Mouse (Mus musculus) spleen, adult 18-20 months (tissue): ENCODE data around the gene Creb3l1.

Experiments used
- DNase-seq, 2 experiments: peaks; one replicate each; pipeline ENCODE4 v3.0.0; 2022; ENCODE audit warnings: mixed read lengths in 2 of 2

The Creb3l1 gene

DNA sequence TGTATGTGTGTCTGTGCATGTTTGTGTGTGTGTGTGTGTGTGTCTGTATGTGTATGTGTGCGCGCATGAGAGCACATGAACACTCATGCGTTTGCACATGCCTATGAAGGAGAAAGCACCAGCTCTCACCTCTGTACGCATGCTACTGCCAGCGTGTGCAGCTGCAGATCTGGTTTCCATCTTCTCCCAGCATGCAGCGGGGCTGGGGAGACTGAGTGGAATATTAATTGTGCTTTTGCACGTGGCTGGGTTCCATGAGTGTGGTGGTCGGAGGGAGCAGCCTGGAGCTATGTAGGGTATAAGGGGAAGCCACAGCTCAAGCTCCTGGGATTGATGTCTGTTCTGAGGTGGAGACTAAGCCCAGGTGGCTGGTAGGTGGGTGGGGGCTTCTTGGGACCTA, 6.3 kb upstream of the Creb3l1 start:
- no peak for DNase-seq

- no peak for DNase-seq
These were observed 5.3 kb upstream of the Creb3l1 start for GRCm38 (mm10) chr2:92029387-92030133.

DNA sequence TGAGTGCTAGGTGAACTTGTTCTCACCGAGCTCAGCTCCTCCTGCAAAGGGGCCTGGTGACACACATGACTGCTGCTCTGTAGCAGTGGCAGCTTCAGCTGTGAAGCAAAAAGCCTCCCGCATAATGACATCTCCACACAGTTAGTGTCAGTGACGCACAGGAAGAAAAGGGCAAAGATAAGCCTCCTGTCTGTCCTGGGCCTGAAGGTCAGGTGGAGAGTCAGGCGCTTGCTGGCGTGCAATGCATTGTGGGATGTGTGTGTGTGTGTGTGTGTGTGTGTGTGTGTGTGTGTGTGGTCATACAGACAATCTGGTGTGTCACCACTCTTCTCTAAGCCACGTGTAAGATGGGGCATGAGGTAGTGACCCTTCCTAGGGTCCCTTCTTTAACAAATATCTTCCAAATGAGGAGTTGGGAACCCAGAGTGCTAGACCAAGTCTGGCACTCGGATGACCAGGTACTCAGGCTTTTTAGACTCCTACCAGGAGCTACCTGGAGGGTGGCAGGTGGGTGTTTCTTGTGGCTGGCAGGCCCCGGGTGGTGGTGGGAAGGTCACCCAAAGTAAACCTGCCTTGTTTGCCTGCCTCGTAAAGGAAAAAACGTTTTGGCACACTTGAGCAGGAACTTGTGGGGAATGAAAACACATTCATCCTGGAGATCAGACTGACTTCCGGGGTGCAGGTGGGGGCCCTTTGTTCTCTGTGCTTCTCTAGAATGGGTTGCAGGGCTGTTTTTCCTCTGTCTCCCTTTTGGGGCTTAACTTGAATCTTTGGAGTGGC, 3.7 kb upstream of the Creb3l1 start:
- no peak for DNase-seq

GRCm38 (mm10) chr2:92025966-92026365, 1.7 kb upstream of the Creb3l1 start:
- DNase-seq = no peak

DNA sequence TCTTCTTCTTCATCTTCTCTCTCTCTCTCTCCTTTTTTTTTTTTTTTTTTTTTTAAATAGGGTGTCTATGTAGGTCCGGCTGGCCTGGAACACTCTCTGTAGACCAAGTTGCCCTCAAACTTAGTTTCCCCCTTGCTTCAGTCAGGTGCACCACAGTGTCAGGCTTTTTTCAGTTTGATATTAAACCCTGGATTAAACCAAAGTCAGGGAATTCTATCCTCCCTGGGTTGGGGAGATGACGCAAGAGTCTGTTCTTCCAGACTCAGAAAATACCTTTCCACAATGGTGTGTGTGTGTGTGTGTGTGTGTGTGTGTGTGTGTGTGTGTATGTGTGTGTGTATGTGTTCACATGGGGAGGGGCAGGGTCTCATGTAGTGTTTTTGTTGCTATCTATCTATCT, 900 bp upstream of the Creb3l1 start:
- DNase-seq = no peak

- peak in 1 of 2 experiments; percentile 36 for DNase-seq
These were observed 684 bp downstream of the Creb3l1 start for GRCm38 (mm10) chr2:92023362-92024273.

GRCm38 (mm10) chr2:92020676-92021265, 3.5 kb downstream of the Creb3l1 start:
- no peak for DNase-seq

DNA sequence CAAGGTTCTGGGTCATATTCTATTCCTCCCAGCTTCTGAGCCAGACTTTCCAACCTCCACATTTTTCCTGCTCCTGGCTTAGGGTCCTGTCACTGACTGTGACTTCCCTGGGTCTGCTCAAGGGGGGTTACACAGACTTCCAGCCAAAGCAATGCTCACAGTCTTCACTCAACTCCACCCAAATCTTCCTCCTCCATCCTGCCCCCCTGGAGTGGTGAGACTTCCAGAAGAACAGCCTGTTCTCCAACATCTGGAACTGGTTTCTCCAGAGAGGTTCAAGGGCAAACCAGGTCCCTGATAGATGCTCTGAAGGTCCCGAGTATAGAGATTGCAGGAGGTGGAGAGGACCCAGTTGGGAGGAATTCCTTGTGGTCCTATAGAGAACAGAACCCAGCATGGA, 6.9 kb downstream of the Creb3l1 start:
- no peak for DNase-seq

DNA sequence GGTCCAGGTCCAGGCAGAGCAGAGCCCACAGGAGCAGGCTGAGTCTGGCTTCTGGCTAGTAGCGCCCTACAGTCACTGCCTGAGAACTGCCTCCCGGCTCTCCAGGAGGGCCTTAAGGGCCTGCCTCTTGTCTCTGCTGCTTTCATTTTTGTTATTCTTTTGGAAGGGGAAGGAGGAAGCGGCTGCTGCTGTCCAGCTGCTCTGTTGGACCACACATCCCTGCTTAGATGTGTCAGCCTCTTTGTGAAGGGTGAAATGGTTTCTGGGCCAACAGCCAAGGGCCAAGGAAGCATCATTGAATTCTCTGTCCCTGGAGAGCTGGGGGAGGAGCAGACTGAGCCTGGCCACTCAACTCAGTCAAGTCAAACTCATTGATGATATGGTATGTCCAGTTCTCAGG, 7.3 kb downstream of the Creb3l1 start:
- peak in 1 of 2 experiments; percentile 20 for DNase-seq

DNA sequence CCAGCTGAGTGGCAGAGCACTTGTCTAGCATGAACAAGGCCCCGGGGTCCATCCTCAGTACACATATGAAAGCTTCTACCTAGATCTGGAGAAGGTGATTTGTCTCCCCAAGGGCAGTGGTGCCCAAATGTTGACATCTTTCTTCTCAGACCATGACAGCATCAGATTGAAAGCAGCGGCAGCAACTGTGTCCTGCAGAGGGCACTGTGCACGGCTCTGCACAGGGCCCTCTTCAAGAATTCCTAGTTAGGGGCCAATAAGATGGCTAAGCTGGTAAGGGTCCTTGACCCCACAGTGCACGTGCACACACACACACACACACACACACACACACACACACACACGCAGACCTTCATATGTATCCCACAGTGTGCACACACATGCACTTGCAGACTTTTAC, 9.4 kb downstream of the Creb3l1 start:
- no peak for DNase-seq

- DNase-seq = no peak
These were observed 10.1 kb downstream of the Creb3l1 start for GRCm38 (mm10) chr2:92014248-92014647.

GRCm38 (mm10) chr2:92012768-92013445, 11.4 kb downstream of the Creb3l1 start:
- DNase-seq = no peak

GRCm38 (mm10) chr2:92011424-92012353, 12.6 kb downstream of the Creb3l1 start:
- no peak for DNase-seq

DNA sequence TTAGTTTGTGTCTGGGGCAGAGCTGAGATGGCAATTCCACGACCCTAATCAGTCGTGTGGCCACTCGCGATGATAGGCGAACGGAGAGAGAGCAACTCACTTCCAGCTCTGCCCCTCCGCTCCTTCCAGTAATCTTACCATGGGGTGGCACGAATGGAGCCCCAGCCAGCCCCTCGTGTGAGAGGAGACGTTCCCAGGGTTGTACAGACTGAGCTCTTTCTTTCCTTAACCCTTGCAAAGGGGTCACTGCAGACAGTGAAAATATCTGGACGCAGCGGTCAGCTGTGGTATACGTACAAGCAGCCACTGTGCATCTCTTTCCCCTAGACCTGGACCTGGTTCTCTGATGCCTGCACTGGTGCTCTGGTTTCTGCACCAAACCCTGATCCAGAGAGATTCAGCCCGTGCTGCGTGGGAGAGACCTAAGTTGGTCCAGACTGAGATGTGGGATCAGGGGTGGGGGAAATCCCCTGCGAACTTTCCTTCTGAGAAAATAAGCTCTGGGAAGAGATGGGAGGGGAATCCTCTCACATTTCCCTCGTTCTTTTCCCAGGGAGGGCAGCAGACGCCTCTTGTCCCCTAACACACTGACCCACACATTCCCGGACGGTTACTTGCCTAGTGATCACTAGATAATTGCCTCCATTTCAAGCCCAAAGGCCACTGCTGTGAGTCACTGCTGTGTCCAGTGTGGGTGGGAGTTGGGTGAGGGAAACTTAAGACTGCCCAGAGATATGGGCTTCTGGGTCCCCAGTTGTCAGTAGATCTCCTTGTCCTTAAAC, 15.5 kb downstream of the Creb3l1 start:
- peak in 1 of 2 experiments; percentile 7 for DNase-seq

DNA sequence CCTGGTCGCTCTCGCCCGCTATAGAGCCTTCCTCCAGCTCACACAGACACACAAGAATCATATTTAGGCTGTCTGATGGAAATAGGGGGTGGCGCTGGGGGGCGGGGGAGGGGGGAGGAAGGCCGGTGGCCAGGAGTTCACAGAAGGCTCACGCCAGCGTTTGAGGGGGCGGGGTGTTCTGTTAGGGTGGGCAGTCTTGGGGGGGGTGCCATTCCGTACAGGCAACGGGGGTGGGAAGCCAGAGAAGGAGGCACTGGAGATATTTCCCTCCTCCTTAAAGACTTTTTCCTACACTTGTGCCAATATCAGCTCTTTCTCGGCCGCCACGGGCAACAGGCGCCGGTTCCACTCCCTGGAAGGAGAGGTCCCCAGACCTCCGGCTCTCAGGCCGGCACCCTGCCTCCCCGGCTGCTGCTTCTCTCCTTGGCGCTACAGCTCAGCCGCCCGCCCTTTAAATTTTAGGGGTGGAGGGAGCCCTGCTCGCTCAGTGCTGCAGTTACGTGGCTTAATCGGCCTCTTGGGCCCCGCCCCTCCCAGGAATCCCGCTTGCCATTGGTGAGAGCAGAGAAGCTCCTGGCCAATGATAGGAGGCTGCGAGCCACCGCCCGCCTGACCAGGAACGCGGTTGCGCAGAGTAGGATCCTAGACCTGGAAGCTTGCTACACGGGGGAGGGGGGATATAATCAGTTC, 16.2 kb downstream of the Creb3l1 start:
- DNase-seq = peak; percentile 88 to 92

- no peak for DNase-seq
These were observed 17.1 kb downstream of the Creb3l1 start for GRCm38 (mm10) chr2:92006983-92007921.

GRCm38 (mm10) chr2:92006491-92006890, 17.8 kb downstream of the Creb3l1 start:
- no peak for DNase-seq

DNA sequence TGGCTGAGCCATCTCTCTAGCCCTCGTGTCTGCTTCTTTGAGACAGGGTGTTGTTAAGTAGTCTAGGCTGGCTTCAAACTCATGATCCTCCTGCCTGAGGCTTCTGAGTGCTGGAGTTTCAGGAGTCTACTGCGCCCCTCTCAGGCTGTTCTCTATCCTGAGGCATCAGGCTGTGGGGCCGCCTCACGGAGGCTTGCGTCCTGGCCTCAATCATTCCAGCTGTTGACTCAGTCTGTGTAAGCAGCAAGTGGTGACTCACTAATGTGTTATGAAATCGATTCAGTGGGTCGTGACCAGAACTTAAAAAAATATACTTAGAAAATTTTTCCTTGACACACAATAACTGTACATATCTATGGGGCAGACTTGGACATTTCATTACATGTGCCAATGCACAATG, 19.7 kb downstream of the Creb3l1 start:
- no peak for DNase-seq
